Mouse (Mus musculus) liver, adult 2 months (tissue): ENCODE results near the gene Rcor1. TPM values are rescaled to one million over a fixed set of nuclear protein-coding genes. Genes with fewer than 3 reads are reported as not detected.

ENCODE experiments used
- DNase-seq: peaks from one replicate; pipeline ENCODE4 v3.0.0-alpha.2; 2011; ENCODE audit warnings: low read depth, low spot score; ENCODE audit errors: extremely low read depth
- H3K27ac ChIP-seq: fragments of 200-500 bp; replicated peaks from 2 replicates; pipeline ENCODE4 v1.5.1; 2012; ENCODE audit warnings: low read depth, mild to moderate bottlenecking, control low read depth, inconsistent platforms, low read length; ENCODE audit not compliant: insufficient read depth
- H3K27me3 ChIP-seq: fragments of 200-500 bp; 2 replicates; pipeline ENCODE4 v1.6.1; 2012; ENCODE audit warnings: mild to moderate bottlenecking, moderate library complexity, low read length, inconsistent platforms; ENCODE audit not compliant: control insufficient read depth, insufficient read depth
- H3K36me3 ChIP-seq: fragments of 200-500 bp; 2 replicates; pipeline ENCODE4 v1.6.1; 2012; ENCODE audit warnings: low read length, inconsistent platforms; ENCODE audit not compliant: control insufficient read depth, insufficient read depth
- H3K4me1 ChIP-seq: fragments of 200-500 bp; 2 replicates; pipeline ENCODE4 v1.6.1; 2011; ENCODE audit warnings: low read length; ENCODE audit not compliant: control insufficient read depth, insufficient read depth
- H3K4me3 ChIP-seq: fragments of 200-500 bp; 2 replicates; pipeline ENCODE4 v1.5.1; 2011; ENCODE audit warnings: low read depth, mild to moderate bottlenecking, control low read depth, low read length, moderate library complexity; ENCODE audit not compliant: insufficient read depth
- H3K79me2 ChIP-seq: fragments of 200-500 bp; 2 replicates; pipeline ENCODE4 v1.6.1; 2012; ENCODE audit warnings: inconsistent platforms, mild to moderate bottlenecking, low read length, moderate library complexity; ENCODE audit not compliant: control insufficient read depth, insufficient read depth
- H3K9ac ChIP-seq: fragments of 200-500 bp; 2 replicates; pipeline ENCODE4 v1.6.1; 2012; ENCODE audit warnings: low read depth, mild to moderate bottlenecking, control low read depth, inconsistent platforms, low read length
- CTCF ChIP-seq: fragments of 200-500 bp; IDR thresholded peaks from 2 replicates; pipeline ENCODE4 v1.5.1; 2011; ENCODE audit warnings: low read depth, low read length, control low read depth
- POLR2A ChIP-seq: fragments of 200-500 bp; IDR thresholded peaks from 2 replicates; pipeline ENCODE4 v1.6.1; 2011; ENCODE audit warnings: low read length, control low read depth; ENCODE audit not compliant: insufficient read depth; ENCODE audit errors: extremely low read depth
- WGBS: fragments of 180-500 bp; shearing (Covaris S2); methylation state at CpG from one replicate; pipeline ENCODE4 v1.1.7; 2018; 5-methylcytosine and 5-hydroxymethylcytosine counted together
- polyA plus RNA-seq: library from polyadenylated mRNA; depleted of rRNA; stranded (reverse); fragments of >200 nt; gene quantifications from 2 replicates; pipeline ENCODE4 v1.2.3, GENCODE M21; 2012
- total RNA-seq: library from RNA; depleted of rRNA; stranded (reverse); fragments of >200 nt; gene quantifications from 2 replicates; pipeline ENCODE4 v1.2.3, GENCODE M21; 2014

The Rcor1 gene
- total and polyA plus RNA-seq, 2 experiments: 4.4 to 5.3 TPM

DNA sequence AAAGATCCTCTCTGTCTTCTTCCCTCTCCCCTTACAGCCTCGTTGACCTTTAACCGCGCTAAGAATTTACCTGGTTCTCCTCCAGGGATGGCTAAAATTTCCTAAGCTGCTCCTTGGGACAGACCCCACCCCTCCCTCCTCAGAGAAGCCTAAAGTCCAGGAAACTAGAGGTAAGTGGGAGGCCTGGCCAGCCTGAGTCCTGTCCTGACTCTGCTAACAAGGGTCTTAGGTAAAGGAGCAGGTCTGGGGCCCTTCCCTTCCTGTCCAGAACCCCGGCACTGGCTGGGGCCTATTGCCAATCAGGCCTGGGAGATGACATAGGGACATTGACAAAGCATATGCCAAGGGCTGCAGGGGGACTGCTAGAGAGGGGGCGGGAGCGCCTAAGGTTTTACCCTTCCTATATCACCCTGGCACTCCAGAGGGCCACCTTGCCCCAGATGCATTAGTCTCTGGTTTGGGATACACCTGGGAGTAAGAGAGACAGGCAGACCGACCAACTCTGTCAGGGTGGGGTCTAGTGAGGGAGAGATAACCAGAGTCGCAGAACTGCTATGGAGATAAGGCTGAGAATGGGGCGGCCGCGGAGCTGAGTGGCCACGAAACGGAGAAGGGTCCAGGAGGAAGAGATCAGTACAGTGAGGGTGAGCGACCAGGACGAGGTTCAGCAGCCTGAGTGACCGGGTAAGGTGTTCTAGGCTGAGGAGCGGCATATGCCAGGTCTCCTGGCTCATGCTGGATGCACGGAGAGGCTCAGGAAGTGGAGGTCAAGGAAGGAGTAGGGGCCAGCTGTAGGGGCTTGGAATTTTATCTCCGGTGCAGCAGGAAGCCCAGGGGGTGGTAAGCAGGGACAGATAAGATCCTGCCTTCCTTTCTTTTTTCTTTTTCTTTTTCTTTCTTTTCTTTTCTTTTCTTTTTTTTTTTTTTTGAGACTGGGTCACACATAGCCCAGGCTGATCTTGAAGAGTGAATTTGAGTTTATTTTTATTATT, 10.7 kb upstream of the Rcor1 start:
- no peak for DNase-seq
- H3K36me3 ChIP-seq: no peaks in the 10 kb centered on the region
- H3K9ac ChIP-seq: no peak overlapping the region
- TF ChIP-seq CTCF (no peak), POLR2A (no peak)
- H3K4me1 ChIP-seq: no peaks in the 10 kb centered on the region
- H3K79me2 ChIP-seq: no peaks in the 10 kb centered on the region
- no peaks in the 10 kb centered on the region for H3K27me3 ChIP-seq
- H3K27ac ChIP-seq: no peak overlapping the region
- no peak overlapping the region for H3K4me3 ChIP-seq
- 64% methylated on average over 19 of the region's 19 CpGs for WGBS

DNA sequence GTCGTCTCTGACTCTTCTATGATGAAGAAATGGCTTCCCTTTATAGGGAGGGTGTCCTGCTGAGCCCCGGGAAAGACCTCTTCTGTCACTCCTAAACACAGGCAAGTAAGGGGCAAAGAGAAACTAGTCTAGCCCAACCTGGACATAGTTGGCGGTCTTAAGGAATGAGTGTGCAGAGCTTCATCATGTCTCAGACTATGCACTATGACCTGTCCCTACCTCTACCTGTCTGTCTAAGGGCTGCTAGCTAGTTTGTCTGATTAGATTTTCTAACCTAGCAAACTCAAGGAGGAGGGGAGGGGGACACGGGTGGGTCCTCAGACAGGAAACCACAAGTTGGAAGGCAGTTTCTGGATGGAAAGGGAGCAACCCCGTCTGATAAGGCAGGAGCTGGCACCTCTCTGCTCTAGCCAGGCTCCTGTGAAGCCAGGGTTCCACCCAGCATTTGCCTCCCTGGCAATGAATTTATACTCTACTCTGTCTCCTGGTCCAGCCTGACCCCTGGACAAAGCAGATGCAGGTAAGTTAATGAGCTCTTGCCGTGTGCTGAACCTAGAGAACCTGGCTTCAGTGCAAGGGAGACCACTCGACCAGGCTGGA, 9.8 kb upstream of the Rcor1 start:
- WGBS: 67% methylated on average over 7 of the region's 7 CpGs
- Histone ChIP-seq H3K79me2 (no peaks in the 10 kb centered on the region), H3K4me1 (no peaks in the 10 kb centered on the region), H3K27me3 (no peaks in the 10 kb centered on the region), H3K9ac (no peak overlapping the region), H3K36me3 (no peaks in the 10 kb centered on the region), H3K4me3 (no peak overlapping the region), H3K27ac (no peak overlapping the region)
- DNase-seq: no peak
- TF ChIP-seq POLR2A: no peak
- no peak for TF ChIP-seq CTCF

DNA sequence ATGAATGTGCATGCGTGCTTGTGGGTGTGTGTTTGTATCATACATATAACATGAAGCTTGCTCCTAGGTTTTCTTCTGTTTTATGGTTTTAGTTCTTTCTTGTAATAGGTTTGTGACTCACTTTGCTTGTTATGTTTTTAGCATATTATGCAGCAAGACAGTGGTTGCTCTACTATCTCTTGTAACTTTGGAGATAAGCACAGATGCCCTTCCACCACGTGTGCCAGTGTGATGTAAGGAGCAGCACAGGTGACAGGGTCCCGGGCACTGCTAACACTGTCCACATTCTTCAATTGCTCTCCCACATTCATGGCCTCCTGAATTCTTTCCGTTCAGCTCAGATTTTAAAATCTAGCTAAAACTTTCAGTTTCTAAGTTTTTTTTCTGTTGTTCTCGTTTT, 6.3 kb upstream of the Rcor1 start:
- no peak for DNase-seq
- Histone ChIP-seq H3K9ac (no peak overlapping the region), H3K4me3 (no peak overlapping the region), H3K36me3 (no peaks in the 10 kb centered on the region), H3K27ac (no peak overlapping the region), H3K27me3 (no peaks in the 10 kb centered on the region), H3K4me1 (peaks cover 7% of the 10 kb centered on the region), H3K79me2 (no peaks in the 10 kb centered on the region)
- TF ChIP-seq POLR2A (no peak), CTCF (no peak)
- WGBS: 79% methylated on average over 5 of the region's 5 CpGs

DNA sequence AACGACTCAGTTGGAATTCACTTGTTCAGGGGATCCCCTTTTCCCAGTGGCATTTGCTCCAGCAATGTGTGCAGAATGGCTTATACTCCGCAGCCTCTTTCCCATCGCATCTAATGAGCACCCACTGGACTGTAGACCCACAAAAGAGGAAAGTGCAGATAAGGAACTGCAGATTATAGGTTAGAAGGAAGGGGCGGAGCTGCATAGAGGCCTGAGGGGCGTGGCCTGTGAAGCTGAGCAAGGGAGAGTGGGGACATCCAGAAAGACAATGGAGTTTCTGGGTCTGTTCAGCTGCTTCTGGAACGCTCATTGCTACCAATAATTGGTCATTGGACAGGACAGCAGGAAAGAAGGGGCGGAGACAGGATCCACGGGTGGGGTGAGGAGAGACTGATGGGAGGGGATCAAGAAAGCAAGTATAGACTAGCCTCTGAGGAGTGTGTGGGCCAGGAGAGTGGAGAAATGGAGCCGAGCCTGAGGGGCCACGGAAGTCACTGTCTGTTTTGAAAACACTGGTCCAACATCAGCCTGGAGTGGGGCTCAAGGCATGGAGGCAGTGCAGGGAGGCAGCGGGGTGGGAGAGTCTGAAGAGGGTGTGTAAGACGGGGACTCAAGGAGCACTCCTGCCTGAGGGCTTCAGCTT, 3.8 kb upstream of the Rcor1 start:
- H3K79me2 ChIP-seq: peaks cover 8% of the 10 kb centered on the region; the same call in 1 of the 2 replicates
- no peak overlapping the region for H3K4me3 ChIP-seq
- no peaks in the 10 kb centered on the region for H3K36me3 ChIP-seq
- DNase-seq: no peak
- 75% methylated on average over 12 of the region's 12 CpGs for WGBS
- no peaks in the 10 kb centered on the region for H3K27me3 ChIP-seq
- no peak overlapping the region for H3K27ac ChIP-seq
- TF ChIP-seq POLR2A: no peak
- no peak for TF ChIP-seq CTCF
- H3K4me1 ChIP-seq: peaks cover 8% of the 10 kb centered on the region
- no peak overlapping the region for H3K9ac ChIP-seq

DNA sequence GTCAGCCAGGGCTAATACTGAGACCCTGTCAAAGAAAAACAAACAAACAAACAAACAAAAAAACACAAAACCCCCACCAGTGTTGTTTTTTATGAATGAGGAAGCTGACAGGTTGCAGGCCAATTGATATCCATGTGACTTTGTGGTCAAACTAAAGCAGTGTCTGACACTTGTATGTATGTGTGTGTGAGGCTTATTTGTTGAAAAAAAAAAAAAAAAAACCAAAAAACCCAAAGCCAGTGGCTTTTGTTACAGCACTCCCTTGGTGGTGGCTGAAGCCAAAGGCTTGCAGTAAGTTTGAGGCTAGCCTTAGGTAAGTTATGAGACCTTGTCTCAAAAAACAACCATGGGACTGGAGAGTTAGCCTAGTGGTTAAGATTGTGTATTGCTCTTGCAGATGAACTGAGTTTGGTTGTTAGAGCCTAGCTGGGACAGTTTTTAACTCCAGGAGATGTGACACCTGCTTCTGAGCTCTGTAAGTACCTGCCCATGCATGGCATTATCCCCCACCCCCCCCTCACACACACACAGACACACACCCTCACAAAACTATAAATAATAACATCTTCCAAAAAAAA, 2.9 kb upstream of the Rcor1 start:
- TF ChIP-seq POLR2A (no peak), CTCF (no peak)
- no peaks in the 10 kb centered on the region for H3K36me3 ChIP-seq
- no peak overlapping the region for H3K9ac ChIP-seq
- H3K27me3 ChIP-seq: no peaks in the 10 kb centered on the region
- no peak for DNase-seq
- peaks cover 8% of the 10 kb centered on the region; the same call in 1 of the 2 replicates for H3K79me2 ChIP-seq
- H3K4me1 ChIP-seq: peaks cover 9% of the 10 kb centered on the region
- no peak overlapping the region for H3K4me3 ChIP-seq
- H3K27ac ChIP-seq: no peak overlapping the region
